Mouse (Mus musculus) forebrain, postnatal 0 days (tissue): ENCODE measurements at regions not wholly inside any gene's neighbourhood (a gene's known extent, or its start where the extent isn't known, plus 50 kb on each side); places are given as distances from the start of the nearest gene placed in this dataset.

Experiments used
- ATAC-seq: fragments of 200-750 bp; cut with Nextera tagmentation; 2 replicates; pipeline ENCODE4 v1.8.0; 2017; ENCODE audit warnings: mild to moderate bottlenecking, moderate library complexity
- DNase-seq: peaks from one replicate; pipeline ENCODE4 v3.0.0-alpha.2; 2015
- H3K27ac ChIP-seq: fragments of 300-500 bp; sonication (generic); 2 replicates; pipeline ENCODE4 v1.5.1; 2014; ENCODE audit warnings: low read depth, mild to moderate bottlenecking, antibody characterized with exemption, low read length, moderate library complexity, mixed read lengths
- H3K27me3 ChIP-seq: fragments of 300-500 bp; sonication (generic); 2 replicates; pipeline ENCODE4 v1.6.1; 2014; ENCODE audit warnings: mild to moderate bottlenecking, low read length, mixed read lengths; ENCODE audit not compliant: insufficient read depth
- H3K36me3 ChIP-seq: fragments of 300-500 bp; sonication (generic); 2 replicates; pipeline ENCODE4 v1.6.1; 2014; ENCODE audit warnings: mild to moderate bottlenecking, moderate library complexity; ENCODE audit not compliant: insufficient read depth
- H3K4me1 ChIP-seq: fragments of 300-500 bp; sonication (generic); 2 replicates; pipeline ENCODE4 v1.6.1; 2014; ENCODE audit warnings: antibody characterized with exemption; ENCODE audit not compliant: insufficient read depth
- H3K4me2 ChIP-seq: fragments of 300-500 bp; sonication (generic); 2 replicates; pipeline ENCODE4 v1.6.1; 2014; ENCODE audit warnings: low read depth, mild to moderate bottlenecking, moderate library complexity
- H3K4me3 ChIP-seq: fragments of 300-500 bp; sonication (generic); 2 replicates; pipeline ENCODE4 v1.5.1; 2014; ENCODE audit warnings: low read depth, low read length, mixed read lengths
- H3K9ac ChIP-seq: fragments of 300-500 bp; sonication (generic); 2 replicates; pipeline ENCODE4 v1.6.1; 2014; ENCODE audit warnings: mild to moderate bottlenecking
- H3K9me3 ChIP-seq: fragments of 300-500 bp; sonication (generic); 2 replicates; pipeline ENCODE4 v1.6.1; 2016; ENCODE audit warnings: low read length
- CTCF ChIP-seq: sonication (generic); IDR thresholded peaks from 2 replicates; pipeline ENCODE4 v1.5.1; 2016; ENCODE audit warnings: antibody characterized with exemption, control low read depth, low read depth
- WGBS: fragments of 180-500 bp; shearing (Covaris S2); extraction: QIAGEN DNeasy Blood & Tissue Kit; methylation state at CpG from one replicate; pipeline ENCODE4 v1.1.7; 2014; 5-methylcytosine and 5-hydroxymethylcytosine counted together

DNA sequence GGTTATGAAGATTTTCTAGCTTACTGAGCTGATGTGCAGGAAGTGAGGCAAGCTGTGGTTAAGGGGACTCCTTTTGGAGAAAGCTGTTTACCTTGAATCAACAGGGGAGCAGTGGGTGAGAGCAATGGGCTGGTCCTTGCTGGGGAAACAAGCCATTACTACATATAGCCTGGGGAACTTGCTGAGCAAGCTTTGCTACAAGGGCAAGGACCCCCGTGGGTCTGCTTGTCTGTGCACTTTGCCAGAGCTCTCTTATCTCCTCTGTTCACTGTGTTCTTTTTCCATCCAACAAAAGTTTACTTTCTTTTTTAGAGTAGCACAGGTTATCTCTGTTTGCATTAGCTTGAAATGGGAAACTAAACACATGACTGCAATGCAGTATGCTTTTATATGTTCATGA is 519.3 kb upstream of the Dsel start:
- H3K27ac ChIP-seq = no peak overlapping the region
- no peak for ATAC-seq

GRCm38 (mm10) chr1:112379651-112380264 is 515.0 kb upstream of the Dsel start:
- whole genome bisulfite sequencing = 9% methylated on average over 2 of the region's 2 CpGs
- ATAC-seq = peak; percentile 84
- H3K27me3 ChIP-seq = no peaks in the 10 kb centered on the region

More for the DNA sequence above, 519.3 kb upstream of the Dsel start:
- Histone ChIP-seq H3K9me3 (no peaks in the 10 kb centered on the region), H3K4me2 (no peak overlapping the region), H3K4me3 (no peak overlapping the region), H3K27me3 (no peaks in the 10 kb centered on the region), H3K4me1 (no peaks in the 10 kb centered on the region), H3K36me3 (no peaks in the 10 kb centered on the region), H3K9ac (no peak overlapping the region)
- TF ChIP-seq CTCF = no peak
- no peak for DNase-seq
- 57% methylated on average over 1 of the region's 1 CpGs for WGBS

GRCm38 (mm10) chr1:112378660-112379059 is 513.9 kb upstream of the Dsel start:
- no peaks in the 10 kb centered on the region for H3K9me3 ChIP-seq
- no peaks in the 10 kb centered on the region for H3K27me3 ChIP-seq
- H3K4me2 ChIP-seq = no peak overlapping the region
- no peaks in the 10 kb centered on the region for H3K36me3 ChIP-seq
- no peak overlapping the region for H3K9ac ChIP-seq
- peak; percentile 89 for ATAC-seq
- H3K4me3 ChIP-seq = no peak overlapping the region
- WGBS = 2% methylated on average over 2 of the region's 2 CpGs
- H3K4me1 ChIP-seq = no peaks in the 10 kb centered on the region
- no peak overlapping the region for H3K27ac ChIP-seq
- DNase-seq = peak; percentile 90
- peak; percentile 99 for TF ChIP-seq CTCF

More at GRCm38 (mm10) chr1:112379651-112380264, 515.0 kb upstream of the Dsel start:
- no peak overlapping the region for H3K27ac ChIP-seq
- no peaks in the 10 kb centered on the region for H3K9me3 ChIP-seq
- DNase-seq = peak; percentile 82
- H3K4me2 ChIP-seq = no peak overlapping the region
- TF ChIP-seq CTCF = peak; percentile 96
- no peaks in the 10 kb centered on the region for H3K36me3 ChIP-seq
- no peak overlapping the region for H3K4me3 ChIP-seq
- H3K9ac ChIP-seq = no peak overlapping the region
- no peaks in the 10 kb centered on the region for H3K4me1 ChIP-seq

DNA sequence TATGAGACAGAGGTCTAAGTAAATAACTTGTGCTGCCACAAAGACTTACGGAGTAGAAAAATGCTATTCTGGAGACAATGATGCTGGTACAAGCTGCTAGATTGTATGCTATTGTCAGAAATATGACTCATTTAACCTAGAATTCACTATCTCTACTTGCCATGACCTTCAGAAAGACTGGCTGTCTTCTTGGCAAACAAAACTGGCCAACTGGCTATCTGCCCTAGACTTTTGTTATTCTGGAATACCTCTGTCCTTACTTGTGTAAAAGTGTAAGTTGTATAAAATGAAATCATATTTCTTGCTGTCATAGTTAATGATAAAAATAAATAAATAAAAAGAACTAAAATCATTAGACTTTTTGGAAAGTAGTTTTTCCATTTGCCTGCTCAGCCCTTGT is 491.1 kb upstream of the Dsel start:
- Histone ChIP-seq H3K27ac (no peak overlapping the region), H3K27me3 (no peaks in the 10 kb centered on the region), H3K9me3 (no peaks in the 10 kb centered on the region), H3K4me3 (no peak overlapping the region), H3K4me1 (no peaks in the 10 kb centered on the region), H3K4me2 (no peak overlapping the region), H3K36me3 (no peaks in the 10 kb centered on the region), H3K9ac (no peak overlapping the region)
- TF ChIP-seq CTCF = no peak
- ATAC-seq = no peak
- 97% methylated on average over 1 of the region's 1 CpGs for whole genome bisulfite sequencing
- no peak for DNase-seq
